Mouse (Mus musculus) testis, adult 2 months (tissue): ENCODE measurements around the gene Sfmbt1. TPM values are rescaled to one million over a fixed set of nuclear protein-coding genes. Genes with fewer than 3 reads are reported as not detected.

ENCODE experiments used
- H3K27ac ChIP-seq: fragments of 200-500 bp; 2 replicates; pipeline ENCODE4 v1.5.1; 2012; ENCODE audit warnings: low read depth, low read length; ENCODE audit not compliant: control insufficient read depth, insufficient read depth
- H3K27me3 ChIP-seq: fragments of 200-500 bp; 2 replicates; pipeline ENCODE4 v1.6.1; 2012; ENCODE audit warnings: mild to moderate bottlenecking, low read length, moderate library complexity; ENCODE audit not compliant: control insufficient read depth, insufficient read depth
- H3K36me3 ChIP-seq: fragments of 200-500 bp; 2 replicates; pipeline ENCODE4 v1.6.1; 2012; ENCODE audit warnings: mild to moderate bottlenecking, low read length; ENCODE audit not compliant: control insufficient read depth, insufficient read depth
- H3K4me1 ChIP-seq: fragments of 200-500 bp; 2 replicates; pipeline ENCODE4 v1.6.1; 2012; ENCODE audit warnings: low read length; ENCODE audit not compliant: control insufficient read depth, insufficient read depth
- H3K4me3 ChIP-seq: fragments of 200-500 bp; 2 replicates; pipeline ENCODE4 v1.5.1; 2012; ENCODE audit warnings: low read depth, mild to moderate bottlenecking, low read length, moderate library complexity, mixed read lengths; ENCODE audit not compliant: control insufficient read depth
- CTCF ChIP-seq: fragments of 200-500 bp; IDR thresholded peaks from 2 replicates; pipeline ENCODE4 v1.5.1; 2012; ENCODE audit warnings: low read depth, mild to moderate bottlenecking, inconsistent platforms, low read length, moderate library complexity; ENCODE audit not compliant: control insufficient read depth, insufficient read depth, insufficient replicate concordance
- POLR2A ChIP-seq: fragments of 200-500 bp; IDR thresholded peaks from 2 replicates; pipeline ENCODE4 v1.6.1; 2012; ENCODE audit warnings: low read depth, mild to moderate bottlenecking, inconsistent platforms, low read length, moderate library complexity; ENCODE audit not compliant: control insufficient read depth
- polyA plus RNA-seq: library from polyadenylated mRNA; depleted of rRNA; stranded (reverse); fragments of >200 nt; gene quantifications from 2 replicates; pipeline ENCODE4 v1.2.3, GENCODE M21; 2012

Gene Sfmbt1
- polyA plus RNA-seq, 1 experiment = 25.6 TPM

DNA sequence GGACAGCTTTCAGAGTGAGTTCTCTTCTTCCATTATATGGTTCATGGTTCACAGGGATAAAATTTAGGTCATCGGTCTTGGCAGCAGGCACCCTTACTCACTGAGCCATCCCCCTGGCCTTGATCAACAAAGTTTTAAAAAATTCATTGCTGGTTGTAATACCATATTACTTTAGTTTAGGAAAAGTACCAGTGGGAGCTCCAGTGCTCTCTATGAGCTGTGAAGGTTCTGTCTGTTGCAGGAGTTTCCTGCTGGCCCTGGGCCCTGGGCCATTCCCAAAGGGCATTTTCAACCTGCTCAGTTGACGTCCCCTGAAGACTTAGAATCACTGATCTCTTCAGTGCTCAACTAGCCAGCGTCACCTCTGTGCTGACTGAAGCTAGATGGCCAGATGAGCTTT is 32.5 kb upstream of the Sfmbt1 start:
- TF ChIP-seq CTCF (no peak), POLR2A (no peak)
- Histone ChIP-seq H3K27ac (no peak overlapping the region), H3K4me3 (peak overlapping the region; percentile 75), H3K4me1 (no peaks in the 10 kb centered on the region), H3K27me3 (no peaks in the 10 kb centered on the region), H3K36me3 (peaks cover 1% of the 10 kb centered on the region; the same call in 1 of the 2 replicates)

DNA sequence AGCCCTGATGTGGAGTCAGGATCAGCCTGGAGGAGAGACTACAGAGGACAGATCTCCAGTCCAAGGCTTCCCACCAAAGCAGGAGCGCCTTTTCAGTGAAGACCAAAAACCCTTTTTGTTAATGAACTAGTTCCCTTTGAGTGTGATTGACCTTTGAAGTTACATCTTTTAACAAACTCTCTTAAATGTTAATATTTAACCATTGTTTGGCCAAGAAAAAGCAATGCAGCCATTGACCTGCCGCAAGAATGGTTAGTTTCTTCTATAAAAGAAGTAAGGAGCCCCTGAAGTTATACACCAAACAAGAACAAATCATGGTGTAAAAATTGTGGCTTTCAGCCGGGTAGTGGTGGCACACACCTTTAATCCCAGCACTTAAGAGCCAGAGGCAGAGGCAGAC is 24.0 kb upstream of the Sfmbt1 start:
- Histone ChIP-seq H3K36me3 (peaks cover 1% of the 10 kb centered on the region; the same call in 1 of the 2 replicates), H3K27ac (no peak overlapping the region), H3K4me3 (no peak overlapping the region), H3K27me3 (no peaks in the 10 kb centered on the region), H3K4me1 (no peaks in the 10 kb centered on the region)
- TF ChIP-seq CTCF (no peak), POLR2A (no peak)

DNA sequence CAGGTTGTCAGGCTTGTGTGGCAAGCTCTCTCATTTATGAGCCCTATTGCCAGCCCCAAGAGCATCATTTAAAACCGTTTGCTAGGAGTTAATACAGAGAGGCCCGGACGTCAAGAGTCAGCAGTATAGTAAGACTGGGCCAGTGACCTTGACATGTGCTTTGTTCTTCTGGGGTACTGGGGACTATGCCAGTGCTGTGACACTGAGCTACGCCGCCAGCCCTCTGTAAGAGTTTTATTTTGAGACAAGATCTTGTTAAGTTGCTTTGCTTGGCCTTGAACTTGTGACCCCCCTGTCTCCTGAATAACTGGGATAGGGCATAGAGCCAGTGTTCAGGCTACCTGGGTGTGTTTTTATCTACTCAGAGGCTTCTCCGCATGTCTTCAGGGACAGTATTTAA is 22.2 kb upstream of the Sfmbt1 start:
- H3K4me3 ChIP-seq = no peak overlapping the region
- H3K27me3 ChIP-seq = no peaks in the 10 kb centered on the region
- TF ChIP-seq POLR2A = no peak
- no peak for TF ChIP-seq CTCF
- H3K4me1 ChIP-seq = no peaks in the 10 kb centered on the region
- H3K36me3 ChIP-seq = peaks cover 1% of the 10 kb centered on the region; the same call in 1 of the 2 replicates
- no peak overlapping the region for H3K27ac ChIP-seq

DNA sequence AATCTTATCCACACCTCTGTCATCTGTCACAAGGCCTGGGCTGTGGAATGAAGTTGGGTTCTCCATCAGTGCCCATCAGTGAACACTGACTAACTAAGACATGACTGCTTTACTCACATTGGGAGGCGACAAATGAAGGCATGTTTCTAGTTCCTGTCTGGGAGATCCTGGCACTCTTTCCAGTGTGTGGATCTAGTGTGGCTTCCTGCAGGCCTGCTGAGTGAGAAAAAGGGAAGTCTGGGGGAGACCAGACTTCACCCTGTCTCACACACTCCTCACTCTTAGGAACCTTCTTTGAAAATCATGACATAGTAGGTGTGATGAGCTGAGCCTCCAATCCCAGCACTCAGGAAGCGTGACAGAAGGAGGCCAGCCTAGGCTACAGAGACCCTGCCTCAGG is 19.9 kb upstream of the Sfmbt1 start:
- H3K27ac ChIP-seq = no peak overlapping the region
- TF ChIP-seq CTCF (no peak), POLR2A (no peak)
- peaks cover 10% of the 10 kb centered on the region for H3K4me1 ChIP-seq
- H3K4me3 ChIP-seq = no peak overlapping the region
- H3K27me3 ChIP-seq = no peaks in the 10 kb centered on the region
- H3K36me3 ChIP-seq = no peaks in the 10 kb centered on the region

DNA sequence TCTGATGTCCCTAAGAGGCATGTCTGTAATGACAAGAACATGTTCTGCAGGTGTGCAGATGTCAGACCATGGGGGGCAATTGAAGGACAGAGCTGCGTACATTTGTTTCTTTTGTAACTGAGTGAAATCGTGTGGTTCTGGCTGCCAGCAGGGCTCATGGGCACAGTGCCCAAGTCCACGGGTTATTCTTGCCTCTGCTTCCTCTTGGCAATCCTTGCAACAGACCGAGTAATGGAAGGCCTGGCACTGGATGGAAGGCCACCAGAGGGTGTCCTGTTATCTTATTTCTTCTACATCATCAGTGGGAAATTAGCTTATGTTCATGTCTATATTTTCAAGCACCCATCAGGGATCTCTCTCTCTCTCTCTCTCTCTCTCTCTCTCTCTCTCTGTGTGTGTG is 19.0 kb upstream of the Sfmbt1 start:
- Histone ChIP-seq H3K4me3 (no peak overlapping the region), H3K36me3 (no peaks in the 10 kb centered on the region), H3K27me3 (no peaks in the 10 kb centered on the region), H3K4me1 (peaks cover 10% of the 10 kb centered on the region), H3K27ac (no peak overlapping the region)
- no peak for TF ChIP-seq CTCF
- TF ChIP-seq POLR2A = no peak

DNA sequence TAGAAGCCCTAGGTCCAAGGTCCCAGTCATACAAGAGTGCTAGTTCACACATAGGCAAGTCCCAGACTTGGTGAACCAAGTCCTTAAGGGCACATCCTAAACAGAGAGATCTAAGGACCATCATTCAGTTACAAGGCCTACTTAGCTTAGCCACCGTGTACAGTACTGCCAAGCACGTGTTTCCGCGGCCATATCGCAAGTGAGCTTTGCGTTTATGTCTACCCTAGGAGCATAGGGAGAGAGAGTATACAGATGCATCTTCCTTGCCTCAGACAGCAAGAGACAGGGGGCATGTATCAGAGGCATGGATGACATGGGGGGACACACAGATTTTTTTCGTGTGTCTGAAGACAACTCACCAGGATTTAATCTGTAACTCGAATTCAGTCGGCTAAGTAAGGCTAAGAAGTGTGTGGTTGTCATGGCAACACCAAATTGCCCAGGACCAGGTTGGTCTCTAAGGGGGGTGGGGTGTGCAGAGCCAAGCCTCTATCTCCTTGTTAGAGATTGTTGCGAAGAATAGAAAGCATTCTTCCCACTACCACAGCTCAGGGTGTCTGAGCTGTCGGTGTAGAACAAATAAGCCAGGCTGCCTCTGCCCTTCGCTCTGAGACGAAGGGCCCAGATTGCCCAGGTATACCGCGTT is 17.1 kb upstream of the Sfmbt1 start:
- Histone ChIP-seq H3K4me3 (no peak overlapping the region), H3K4me1 (peaks cover 10% of the 10 kb centered on the region), H3K36me3 (no peaks in the 10 kb centered on the region), H3K27me3 (no peaks in the 10 kb centered on the region), H3K27ac (no peak overlapping the region)
- TF ChIP-seq CTCF (no peak), POLR2A (no peak)

DNA sequence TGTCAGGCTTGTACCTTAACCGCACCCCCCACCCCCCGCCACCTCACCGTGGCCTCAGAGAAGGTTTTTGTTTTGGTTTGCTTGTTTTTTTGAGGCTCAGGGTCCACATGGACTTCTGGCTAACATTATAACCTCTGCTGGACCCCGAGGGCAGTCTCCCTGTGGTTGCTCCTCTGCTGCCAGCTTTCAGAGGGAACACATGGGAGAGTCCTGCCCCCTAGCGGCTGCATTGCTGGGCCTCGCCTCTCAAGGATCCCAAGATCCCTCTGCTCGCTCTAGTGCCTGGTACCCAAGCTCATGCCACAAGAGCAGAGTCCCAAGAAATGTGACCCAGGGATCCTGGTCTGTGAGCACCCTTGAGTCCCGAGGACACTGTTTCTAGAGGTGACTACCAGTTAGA is 15.0 kb upstream of the Sfmbt1 start:
- TF ChIP-seq POLR2A = no peak
- TF ChIP-seq CTCF = peak; percentile 81; the same call in 1 of the 2 replicates

More for the DNA sequence above, 15.0 kb upstream of the Sfmbt1 start:
- Histone ChIP-seq H3K36me3 (no peaks in the 10 kb centered on the region), H3K27ac (no peak overlapping the region), H3K27me3 (no peaks in the 10 kb centered on the region), H3K4me3 (peak overlapping the region; percentile 78), H3K4me1 (peaks cover 10% of the 10 kb centered on the region)
